Mouse (Mus musculus): Measurements from ENCODE around the gene Polr1e.
"Not testable (repeated sequence)": the region's sequence is repeated elsewhere in the genome, so short reads cannot be mapped to it uniquely, and the experiment has no call there.

Gene Polr1e

DNA sequence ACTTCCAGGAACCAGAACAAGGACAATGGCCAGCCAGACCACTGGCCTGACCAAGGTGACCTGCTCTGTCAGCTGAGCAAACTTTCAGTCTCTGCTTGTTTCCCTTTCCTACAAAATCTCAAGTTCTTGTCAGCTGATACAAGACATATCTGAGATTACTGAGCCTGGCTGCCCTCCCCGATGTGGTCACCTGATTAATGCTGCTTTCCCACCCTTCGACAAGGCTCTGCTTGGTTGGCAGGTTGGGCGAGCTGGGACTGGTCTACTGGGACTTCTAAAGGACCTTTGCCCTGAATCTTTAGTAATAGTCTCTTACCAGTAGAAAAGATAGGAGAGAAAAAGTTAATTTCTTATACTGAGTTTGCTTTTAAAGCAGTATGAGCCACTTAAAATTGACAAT is 12.9 kb upstream of the Polr1e start:
- DNase-seq (ENCODE audit: low spot score in 2 of 2), result peak; percentile 44 to 75

DNA sequence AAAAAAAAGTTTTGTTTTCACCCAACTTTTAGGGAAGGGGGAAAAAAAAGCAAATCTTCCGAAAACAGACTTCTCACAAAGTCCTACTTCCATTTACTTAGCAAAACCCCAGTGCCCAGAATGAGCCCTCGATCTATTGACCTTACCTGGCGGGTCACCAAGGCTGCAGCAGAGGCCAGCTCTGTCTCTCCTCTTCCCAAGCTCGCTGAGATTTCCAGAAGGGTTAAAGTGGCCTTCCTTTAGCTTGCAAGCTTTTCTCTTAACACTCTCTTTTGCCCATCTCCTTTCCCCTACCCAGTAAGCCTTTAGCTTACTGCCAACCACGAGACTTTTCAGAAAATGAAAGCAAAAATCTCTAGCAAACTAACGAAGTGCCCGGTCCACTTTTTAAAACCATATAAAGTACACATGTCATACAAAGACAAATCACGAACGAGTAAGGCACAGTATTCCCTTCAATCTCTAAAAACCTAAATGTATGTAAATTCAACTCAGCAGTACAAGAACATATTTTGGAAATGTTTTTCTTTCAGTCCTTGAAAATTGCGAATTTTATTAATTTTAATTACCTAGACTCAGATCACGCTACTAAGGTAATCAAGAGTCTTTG is 7.5 kb upstream of the Polr1e start:
- no peak for DNase-seq (ENCODE audit: low spot score in 2 of 2)

DNA sequence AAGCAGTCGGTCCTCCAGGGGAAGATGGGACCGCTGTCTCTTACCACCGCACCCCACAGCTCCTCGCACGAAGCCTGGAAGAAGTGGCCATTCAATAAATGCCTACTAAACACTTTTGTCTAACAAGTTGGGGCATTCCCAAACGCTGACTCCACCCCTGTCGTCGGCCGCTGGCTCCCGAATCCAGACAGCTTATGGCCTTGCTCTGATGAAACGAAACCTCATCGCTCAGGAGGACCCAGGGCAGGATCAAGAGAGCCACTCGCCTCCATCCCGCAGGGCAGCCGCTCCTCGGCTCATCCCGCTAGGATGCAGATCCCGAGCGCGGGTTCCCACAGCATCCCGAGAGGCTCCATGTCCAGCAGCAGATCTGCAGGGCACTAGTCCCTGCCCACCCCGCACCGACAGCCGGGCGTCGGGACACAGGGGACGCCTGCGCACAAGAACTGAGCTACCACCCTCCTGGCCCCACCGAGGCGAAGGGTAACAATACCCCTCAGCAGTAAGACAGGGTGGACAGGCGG is 6.7 kb upstream of the Polr1e start:
- peak in 1 of 2 experiments; percentile 59 for DNase-seq (ENCODE audit: low spot score in 2 of 2)

DNA sequence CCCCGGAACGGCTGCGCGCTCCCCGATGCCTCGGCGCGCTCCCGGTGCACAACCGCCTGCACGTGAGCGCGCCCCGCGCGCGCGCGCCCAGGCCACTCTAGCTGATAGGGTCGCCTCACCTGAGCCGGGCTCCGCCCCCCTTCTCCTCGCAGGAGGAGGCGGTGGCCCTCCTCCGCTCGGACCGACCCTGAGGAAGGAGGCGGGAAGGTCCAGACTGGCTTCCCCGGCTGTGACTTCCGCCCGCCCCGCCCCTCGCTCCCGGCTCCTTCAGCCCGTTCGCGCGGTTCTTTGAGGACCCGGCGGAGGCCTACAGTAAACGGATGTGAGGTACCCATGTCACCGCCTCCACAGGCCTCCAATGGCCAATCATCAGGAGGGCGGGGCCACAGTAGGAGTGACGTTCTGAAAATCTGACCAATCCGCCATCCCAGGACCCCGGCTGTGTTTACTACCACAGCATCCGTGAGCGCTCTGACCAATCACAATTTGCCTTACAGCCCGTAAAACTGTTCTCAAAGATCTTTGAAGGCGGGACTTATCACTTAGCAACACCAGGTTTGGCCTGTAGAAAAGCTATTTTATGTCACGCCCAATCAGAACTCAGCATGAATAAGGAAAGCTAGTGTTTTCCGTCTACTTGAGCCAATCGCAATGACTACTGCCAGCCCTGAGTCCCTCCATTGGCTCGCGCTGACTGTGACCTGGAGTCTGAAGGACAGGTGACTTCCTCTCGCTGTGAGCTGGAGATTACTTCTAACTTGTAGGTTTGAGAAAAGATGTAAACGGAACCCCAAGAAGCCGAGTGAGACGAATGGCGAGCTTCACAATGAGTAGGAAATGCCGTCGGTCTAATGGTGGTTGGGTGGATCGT is 6.0 kb upstream of the Polr1e start, which contains the start of gene Zbtb5:
Zbtb5 (minus strand) TSS at position 308 of the 871 bp plus-strand sequence.
- DNase-seq (ENCODE audit: low spot score in 2 of 2), result peak; percentile 94 to 99

DNA sequence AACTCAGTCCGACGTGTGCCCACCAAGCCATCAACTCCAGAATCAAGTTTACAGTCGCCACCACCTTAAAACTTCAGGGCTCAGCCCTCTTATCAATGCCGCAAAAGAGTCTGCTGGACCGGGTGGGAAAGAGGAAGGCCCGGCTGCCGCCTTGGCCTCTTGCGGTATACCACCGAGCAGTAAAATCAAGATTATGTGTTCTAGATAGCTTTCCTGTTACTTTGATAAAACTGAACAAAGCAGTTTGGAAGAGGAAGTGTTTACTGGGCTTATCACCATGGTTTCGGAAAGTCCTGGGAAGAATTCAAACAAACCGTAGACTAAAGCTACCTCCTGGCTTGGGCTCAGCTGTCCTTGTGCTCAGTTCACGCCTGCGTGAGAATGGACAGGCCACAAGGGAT is 5.4 kb upstream of the Polr1e start:
- DNase-seq (ENCODE audit: low spot score in 2 of 2), result no peak

DNA sequence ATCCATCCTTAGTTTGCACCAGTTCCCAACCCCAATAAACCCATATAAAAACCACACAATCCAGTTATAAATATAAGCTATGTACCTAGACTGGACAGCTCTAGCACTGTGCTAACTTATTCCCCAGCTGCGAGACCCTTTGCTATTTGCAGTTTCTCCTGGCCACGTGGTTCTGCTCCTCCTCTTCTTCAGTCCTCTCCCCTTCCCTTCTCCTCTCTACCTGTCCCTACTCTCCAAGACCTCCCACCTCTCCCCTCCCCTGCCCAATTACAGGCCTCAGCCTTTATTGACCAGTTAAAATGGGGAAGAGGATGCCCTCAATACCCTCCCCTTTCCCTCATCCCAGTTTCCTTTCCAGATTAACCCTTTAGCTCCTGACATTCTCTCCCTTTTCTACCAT is 4.8 kb upstream of the Polr1e start:
- no peak for DNase-seq (ENCODE audit: low spot score in 2 of 2)

DNA sequence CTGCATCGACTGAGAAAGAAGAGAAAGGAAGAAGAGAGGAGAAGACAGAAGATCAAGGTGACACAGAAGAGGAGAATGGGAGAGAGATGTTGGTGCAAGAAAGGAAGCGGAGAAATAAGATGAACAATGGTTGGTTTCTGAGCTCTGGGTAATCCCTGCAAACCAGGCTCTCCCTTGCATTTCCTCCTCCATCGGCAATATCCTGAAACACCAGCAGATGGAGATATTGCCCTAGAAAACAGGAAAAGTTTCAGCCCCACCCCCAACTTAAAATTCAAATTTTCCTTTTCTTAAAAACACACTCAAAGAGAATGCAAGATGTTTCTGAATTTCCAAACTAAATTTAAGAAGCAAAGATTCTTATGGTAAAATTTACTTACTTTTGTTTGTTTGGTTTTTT is 2.8 kb upstream of the Polr1e start:
- peak in 1 of 2 experiments; percentile 25 for DNase-seq (ENCODE audit: low spot score in 2 of 2)

DNA sequence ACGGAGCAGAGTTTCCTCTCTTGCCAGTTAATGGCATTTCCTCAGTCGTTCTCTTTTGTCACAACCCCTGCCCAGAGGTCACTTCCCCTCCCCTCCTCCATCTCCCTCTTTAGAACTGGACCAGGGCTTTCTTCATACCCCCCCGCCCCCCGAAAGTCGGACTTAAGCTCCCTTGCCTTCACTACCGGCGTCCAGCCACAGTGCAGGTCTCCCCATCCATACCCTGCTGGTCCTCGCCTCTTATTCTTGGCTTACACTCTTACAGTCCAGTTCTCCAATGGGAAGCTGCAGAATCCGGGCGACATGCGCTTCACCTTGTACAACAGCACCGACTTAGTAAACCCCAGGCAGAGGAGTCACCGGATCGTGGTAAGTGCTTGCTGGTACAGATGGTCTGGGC is 626 bp downstream of the Polr1e start:
- no peak for DNase-seq (ENCODE audit: low spot score in 2 of 2)

DNA sequence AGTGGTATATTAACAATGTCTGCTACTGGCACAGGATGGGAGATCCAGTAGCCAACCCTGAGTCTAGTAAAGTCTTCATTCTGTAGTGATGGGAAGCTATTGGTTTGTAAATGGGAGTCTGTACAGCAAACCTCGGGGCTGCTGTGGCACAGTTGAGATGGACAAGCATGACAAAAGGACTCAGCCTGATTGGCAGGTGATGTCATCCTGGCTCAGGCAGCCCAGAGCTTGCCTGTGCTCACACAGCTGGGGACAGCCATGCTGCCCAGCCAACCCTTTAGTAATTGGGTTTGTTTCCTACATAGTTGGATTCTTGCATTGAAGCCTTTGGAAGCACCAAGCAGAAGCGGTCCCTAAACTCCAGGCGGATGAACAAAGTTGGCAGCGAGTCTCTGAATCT is 8.1 kb downstream of the Polr1e start:
- no peak for DNase-seq (ENCODE audit: low spot score in 2 of 2)

DNA sequence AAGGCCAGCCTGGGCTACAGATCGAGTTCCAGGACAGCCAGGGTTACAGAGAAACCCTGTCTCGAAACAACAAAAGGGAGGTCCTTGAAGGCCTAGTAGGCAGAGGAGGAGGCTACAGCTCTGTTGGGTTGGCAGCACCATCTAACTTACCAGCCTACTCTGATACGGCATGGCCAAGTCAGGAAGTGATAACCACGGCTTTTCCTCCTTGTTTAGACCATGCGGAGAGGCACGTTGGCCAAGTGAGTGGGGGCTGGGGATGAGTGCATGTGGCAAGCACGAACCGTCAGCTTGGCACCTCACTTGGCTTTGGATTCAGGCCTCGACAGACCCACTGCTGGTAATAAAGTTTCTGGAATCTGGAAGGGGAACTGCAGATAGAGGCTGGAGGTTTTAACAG is 14.2 kb downstream of the Polr1e start:
- DNase-seq (ENCODE audit: low spot score in 2 of 2), result no peak

DNA sequence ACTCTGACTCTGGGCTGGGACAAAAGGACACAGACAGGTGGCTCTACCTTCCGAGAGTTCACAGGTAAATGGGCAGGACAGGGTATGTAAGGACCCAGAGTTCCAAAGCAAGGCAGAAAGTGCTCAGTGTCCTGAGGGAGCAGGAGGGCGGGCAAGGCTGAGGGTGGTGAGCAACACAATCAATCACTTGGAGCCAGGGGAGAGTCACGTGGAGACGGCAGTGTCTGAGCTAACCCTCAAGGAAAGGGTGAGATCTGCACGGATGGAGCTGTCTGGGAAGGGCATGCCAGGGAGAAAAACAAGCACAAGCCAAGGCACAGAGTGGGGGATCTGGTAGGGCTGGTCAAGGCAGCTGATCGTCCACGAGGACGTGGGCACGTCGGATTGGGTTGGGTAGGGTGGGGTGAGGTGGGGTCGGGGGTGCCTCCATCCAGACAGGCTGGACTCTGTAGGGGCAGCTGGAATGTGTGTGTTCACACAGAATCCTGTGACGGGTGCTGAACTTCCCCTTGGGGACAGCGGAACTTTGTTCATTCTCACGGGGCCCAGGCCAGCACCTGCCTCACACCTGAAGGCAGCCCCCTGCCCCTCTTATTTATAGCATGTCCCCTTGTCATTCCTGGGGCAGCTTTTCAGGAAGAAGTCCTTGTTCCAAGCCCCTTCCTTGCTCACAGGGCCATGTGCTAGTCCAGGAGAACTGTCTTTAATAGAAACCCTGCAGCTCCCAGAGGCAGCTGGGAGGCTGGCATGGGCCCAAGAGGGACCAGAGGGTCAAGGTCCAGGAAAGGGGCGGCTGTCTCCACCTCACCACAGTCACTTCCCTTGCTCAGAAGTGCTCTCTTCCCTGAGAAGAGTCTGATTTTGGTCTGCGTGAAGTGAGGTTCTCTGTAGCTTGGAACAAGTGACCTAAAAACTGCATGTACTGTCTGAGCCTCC is 16.6 kb downstream of the Polr1e start:
- DNase-seq (ENCODE audit: low spot score in 2 of 2), result no peak

DNA sequence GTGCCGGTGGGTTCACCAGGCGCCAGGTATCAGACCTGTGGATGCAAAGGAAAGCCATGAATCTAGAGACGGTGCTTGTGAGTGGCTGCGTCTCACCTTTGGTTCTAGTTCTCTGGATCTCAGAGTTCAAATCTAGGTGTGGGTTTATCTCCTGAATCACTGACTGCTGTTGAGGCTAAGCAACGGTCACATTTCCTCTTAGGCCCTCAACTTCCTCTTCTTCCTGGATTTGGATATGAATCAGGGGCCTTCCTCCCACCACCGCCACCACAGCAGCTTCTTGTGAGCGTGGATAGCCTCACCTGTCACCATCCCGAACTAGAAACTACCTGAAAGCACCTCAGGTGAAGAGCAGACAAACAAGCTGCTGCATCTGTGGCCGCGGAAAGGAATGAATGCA is 17.7 kb downstream of the Polr1e start:
- no peak for DNase-seq (ENCODE audit: low spot score in 2 of 2)

DNA sequence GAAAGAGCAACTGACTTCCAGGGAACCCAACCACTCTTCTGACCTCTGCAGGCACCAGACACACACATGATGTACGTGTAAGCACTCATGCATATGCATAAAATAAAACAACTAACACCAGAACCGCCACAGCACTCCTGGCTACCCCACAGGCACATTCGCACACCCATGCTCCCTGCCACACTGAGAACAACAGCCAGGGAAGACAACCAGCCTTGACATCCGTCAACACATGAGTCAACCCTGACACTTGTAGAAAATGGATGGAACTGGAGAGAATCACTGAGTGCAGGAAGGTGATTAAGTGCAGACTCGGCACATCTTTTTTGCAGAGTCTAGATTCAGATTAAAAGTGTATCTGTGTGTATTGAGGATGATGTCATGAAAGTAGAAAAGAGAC is 18.2 kb downstream of the Polr1e start:
- DNase-seq (ENCODE audit: low spot score in 2 of 2), result no peak

DNA sequence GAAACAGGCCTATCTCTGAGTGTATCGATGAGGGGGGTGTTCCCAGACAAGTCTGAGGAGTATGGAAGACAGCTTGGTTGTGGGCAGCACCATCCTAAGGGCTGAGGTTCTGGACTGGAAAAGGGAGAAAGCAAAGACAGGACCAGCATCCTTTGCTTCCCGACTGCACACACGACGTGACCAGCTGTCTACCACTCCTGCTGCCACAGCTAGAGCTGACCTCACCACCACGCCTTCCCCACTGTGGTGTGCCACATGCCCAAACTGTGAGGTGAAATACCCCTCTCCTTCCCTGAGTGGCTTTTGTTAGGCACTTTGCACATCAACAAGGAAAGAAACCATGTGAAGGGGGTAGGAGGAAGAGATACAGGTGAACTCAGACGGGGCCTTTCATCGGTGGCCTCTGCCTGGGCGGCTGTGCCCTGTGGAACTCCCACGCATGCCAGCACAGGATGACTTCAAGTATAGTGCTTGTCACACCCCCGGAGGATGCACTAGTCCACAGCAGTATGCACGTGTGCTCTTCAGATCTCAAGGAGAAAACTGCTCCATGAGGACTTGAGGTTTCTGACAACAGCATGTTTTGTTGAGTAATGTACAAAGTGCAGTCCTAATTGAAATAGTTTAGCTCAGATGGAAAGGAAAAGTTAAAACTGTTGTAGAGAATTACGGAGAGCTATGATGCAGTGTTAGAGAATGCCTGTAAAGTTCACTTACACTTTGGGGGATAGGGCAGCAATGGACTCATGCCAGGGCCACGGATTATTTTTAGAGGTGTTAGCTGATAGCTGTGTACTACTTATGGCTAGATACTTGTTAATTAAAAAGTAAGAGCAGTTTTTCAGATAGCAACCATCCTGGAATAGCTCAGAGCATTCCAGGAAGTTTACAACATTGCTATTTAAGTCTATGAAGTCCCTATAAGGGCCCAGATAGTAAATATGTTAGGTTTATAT is 19.4 kb downstream of the Polr1e start:
- no peak for DNase-seq (ENCODE audit: low spot score in 2 of 2)

DNA sequence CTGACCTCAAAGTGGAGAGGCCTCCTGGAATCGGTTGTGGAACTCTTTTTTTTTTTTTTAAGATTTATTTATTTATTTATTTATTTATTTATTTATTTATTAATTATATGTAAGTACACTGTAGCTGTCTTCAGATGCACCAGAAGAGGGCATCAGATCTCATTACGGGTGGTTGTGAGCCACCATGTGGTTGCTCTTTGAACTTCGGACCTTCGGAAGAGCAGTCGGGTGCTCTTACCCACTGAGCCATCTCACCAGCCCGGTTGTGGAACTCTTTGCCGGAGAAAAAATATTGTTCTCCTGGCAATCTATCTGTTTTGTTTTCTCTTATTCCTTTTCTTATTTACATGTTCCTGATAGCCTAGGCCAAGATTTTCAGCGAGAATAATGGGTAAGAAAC is 20.5 kb downstream of the Polr1e start:
- not testable (repeated sequence) for DNase-seq (ENCODE audit: low spot score in 2 of 2)

DNA sequence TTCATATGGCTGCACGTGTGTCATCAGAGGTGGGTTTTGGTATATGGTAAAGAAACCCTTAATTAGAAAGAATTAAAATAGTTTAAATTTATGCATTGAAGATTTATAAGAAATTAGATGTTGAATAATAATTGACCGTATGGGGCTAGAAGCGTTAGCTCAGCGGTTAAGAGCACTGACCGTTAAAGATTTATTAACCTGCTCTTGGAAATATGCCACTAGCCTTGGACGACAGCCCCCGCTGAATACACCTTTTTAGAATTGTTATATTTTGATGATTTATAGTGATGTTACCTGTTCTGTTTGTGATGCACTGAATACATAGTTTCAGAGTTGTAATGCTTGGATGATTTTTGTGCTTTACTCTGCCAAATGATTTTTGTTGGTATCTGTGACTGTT is 21.2 kb downstream of the Polr1e start:
- not testable (repeated sequence) for DNase-seq (ENCODE audit: low spot score in 2 of 2)

DNA sequence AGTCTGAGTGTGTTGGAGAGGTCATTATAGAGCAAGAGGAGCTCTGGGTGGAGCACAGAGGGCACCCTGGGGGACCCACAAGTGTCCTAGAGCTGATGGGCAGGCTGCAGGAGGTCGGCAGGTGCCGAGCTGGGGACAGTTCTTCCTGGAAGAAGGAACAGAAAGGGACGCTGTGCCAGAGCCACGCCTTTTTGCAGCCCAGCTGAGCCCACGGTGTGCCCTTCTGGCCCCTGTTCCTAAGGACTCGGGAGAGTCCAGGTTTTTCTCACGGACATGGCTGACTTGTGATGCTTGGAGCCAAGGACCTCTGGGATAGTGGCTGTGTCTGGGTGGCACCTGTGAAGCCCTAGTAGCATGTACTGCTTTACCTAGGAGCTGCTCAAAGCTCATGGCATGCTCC is 22.4 kb downstream of the Polr1e start:
- no peak for DNase-seq (ENCODE audit: low spot score in 2 of 2)

DNA sequence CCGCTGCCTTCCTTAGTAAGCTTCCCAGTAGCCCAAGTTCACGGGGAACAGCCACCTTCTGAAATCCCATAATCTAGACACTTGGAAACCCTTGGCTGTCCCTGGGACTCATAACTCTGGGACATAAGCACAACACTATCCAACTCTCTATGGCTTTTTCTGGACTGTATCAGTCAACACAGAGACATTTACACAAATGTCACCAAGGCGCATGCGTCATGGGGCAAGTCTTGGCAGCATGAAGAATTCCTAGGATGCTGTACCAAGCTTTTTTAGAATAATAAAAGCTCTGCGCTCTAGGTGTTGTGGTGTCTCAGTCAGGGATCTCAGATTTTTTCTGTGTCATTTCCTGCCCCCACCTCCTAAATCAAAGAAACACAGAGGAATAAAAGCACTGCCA is 28.3 kb downstream of the Polr1e start:
- no peak for DNase-seq (ENCODE audit: low spot score in 2 of 2)

DNA sequence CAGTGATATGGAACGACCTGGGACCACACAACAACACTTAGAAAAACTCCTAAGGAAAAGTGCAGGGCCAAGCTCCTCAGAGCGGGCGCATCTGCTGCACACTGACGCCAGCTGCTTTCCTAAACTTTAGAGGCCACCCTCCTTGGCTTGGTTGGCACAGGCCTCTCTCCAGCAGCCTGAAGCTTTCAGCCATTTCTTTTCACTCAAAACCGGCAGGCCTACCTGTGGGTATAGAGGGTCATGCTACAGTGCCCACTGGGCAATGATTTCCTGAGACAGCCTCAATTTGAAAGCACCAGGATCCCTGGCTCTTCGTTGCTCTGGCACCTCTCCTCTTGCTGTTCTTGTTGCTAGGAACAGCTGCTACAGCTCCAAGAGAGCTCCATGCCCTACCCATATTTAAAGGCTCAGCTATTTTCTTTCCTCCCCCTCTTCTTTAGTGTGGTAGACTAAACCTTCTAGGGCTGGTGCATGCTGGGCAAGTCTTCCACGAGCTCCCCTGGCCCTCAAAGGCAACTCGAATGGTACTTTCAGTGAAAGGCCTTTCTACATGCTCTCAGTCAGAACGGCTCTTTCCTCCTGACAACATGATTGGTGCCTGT is 29.0 kb downstream of the Polr1e start:
- DNase-seq (ENCODE audit: low spot score in 2 of 2), result no peak

DNA sequence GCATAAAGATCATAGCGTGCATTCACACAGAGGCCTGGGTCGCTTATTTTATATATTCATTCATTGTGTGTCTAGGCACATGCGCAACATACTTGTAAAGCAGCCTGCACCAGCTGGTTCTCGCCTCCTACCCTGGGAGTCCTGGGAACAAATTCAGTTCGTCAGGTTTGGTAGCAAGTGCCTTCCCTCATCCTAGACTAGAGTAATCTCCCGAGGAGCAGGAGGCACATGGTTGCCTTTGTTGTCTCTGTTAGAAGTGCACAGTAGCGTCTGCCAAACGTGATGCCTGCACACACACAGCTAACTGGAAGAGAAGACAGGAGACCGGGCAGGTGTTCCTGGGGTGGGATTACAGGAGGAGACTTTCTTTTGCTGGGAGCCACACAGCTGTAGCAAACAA is 29.6 kb downstream of the Polr1e start:
- DNase-seq (ENCODE audit: low spot score in 2 of 2), result no peak
